Mouse (Mus musculus): ENCODE measurements around the gene Magi1. TPM values are rescaled to one million over a fixed set of nuclear protein-coding genes. Genes with fewer than 3 reads are reported as not detected.
A peak's percentile ranks its signal among the peaks of the same experiment; 100 is the strongest.
"Not testable (repeated sequence)": the region's sequence is repeated elsewhere in the genome, so short reads cannot be mapped to it uniquely, and the experiment has no call there.

Magi1 gene
- polyA plus RNA-seq, 1 experiment from 2014 or later: 22.9 TPM

DNA sequence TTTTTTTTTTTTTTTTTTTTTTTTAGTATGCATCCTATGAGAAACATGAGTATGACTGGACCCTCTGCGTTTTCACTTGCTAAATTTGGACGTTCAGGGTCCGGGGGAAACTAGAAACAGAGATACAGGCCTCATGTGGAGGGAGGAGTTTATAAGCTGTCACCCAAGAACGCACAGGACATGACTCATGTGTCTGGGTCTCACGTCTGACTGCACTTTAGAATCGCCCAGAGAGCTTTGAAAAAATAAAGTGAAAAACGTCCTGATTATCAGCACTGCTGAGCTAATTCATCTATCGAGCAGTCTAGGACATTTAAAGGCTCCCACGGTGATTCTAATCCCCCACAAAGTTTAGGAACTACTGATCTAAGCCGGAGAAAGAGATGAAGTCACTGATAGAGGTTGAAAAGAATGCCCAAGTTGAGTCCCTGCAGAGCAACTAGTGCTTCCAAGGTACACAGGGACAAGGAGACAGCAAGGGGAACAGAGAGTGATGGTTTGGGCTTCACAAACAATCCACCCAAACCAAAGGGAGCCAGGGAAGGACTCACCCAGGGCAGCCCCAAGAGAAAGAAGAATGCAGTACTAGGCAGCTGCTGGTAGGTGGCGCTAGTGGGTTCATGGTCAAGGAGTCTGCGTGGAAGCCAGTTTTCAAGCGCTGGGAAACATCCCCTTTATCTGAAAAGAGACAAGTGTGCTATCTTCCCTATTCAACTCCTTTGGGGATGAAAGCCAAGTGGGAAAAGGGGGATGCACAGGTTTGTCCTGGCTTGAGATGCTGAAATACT lies 626.3 kb downstream of the Magi1 start:
- no peak overlapping the region for H3K27ac ChIP-seq (ENCODE audit: low read depth, low read length)
- DNase-seq (ENCODE audit: low spot score) (peak; percentile 64), ATAC-seq (no peak)
- H3K27me3 ChIP-seq (replicated peaks; ENCODE audit: control insufficient read depth, insufficient read depth, low read length): no peaks in the 10 kb centered on the region
- 38% methylated on average over 13 of the region's 13 CpGs for whole genome bisulfite sequencing
- no peaks in the 10 kb centered on the region; the same call in 1 of the 2 replicates for H3K4me1 ChIP-seq (ENCODE audit: control insufficient read depth, insufficient read depth, low read length)
- no peaks in the 10 kb centered on the region for H3K36me3 ChIP-seq (ENCODE audit: control insufficient read depth, insufficient read depth, low read length)
- H3K9ac ChIP-seq (ENCODE audit: low read length): no peak overlapping the region
- H3K9me3 ChIP-seq (replicated peaks; ENCODE audit: control insufficient read depth, low read length): no peaks in the 10 kb centered on the region
- H3K4me2 ChIP-seq (ENCODE audit: low read length): no peak overlapping the region
- no peak overlapping the region for H3K4me3 ChIP-seq (ENCODE audit: low read depth, low read length)

DNA sequence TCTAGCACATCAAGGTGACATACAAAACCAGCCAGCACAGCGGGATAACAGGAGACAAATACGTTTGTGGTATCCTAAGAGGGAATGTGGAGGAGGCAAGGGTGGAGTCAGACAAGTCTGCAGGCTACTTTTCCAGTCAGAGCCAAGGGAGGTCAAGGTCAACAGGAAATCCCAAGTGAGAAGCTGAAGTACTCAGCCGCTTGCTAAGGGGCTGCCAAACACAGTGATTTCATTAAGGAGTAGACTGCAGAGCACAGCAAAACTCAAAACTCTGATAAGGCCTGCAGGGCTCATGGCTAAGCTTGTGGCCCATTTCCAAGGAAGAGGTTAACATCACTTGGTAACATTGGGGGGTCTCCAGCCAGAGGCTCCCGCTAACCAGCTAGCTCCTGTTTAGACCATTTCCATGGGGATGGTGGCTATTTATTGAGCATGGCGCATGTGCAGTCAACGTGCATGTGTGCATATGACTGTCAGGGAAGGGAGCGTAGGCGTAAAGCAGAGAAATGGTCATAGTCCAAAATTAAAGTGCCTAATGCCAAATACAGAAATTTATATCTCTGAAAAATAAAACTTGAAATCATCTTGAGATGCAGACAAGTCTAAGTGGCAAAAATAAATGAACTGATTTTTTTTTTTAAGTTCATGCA lies 635.0 kb downstream of the Magi1 start:
- 86% methylated on average over 8 of the region's 8 CpGs for WGBS
- no peaks in the 10 kb centered on the region for H3K36me3 ChIP-seq (ENCODE audit: control insufficient read depth, insufficient read depth, low read length)
- H3K27ac ChIP-seq (ENCODE audit: low read depth, low read length): no peak overlapping the region
- H3K9ac ChIP-seq (ENCODE audit: low read length): no peak overlapping the region
- no peak overlapping the region for H3K4me2 ChIP-seq (ENCODE audit: low read length)
- no peaks in the 10 kb centered on the region for H3K9me3 ChIP-seq (replicated peaks; ENCODE audit: control insufficient read depth, low read length)
- no peak for DNase-seq (ENCODE audit: low spot score)
- H3K4me1 ChIP-seq (ENCODE audit: control insufficient read depth, insufficient read depth, low read length): no peaks in the 10 kb centered on the region
- no peak for ATAC-seq
- no peak overlapping the region for H3K4me3 ChIP-seq (ENCODE audit: low read depth, low read length)
- no peaks in the 10 kb centered on the region for H3K27me3 ChIP-seq (replicated peaks; ENCODE audit: control insufficient read depth, insufficient read depth, low read length)

DNA sequence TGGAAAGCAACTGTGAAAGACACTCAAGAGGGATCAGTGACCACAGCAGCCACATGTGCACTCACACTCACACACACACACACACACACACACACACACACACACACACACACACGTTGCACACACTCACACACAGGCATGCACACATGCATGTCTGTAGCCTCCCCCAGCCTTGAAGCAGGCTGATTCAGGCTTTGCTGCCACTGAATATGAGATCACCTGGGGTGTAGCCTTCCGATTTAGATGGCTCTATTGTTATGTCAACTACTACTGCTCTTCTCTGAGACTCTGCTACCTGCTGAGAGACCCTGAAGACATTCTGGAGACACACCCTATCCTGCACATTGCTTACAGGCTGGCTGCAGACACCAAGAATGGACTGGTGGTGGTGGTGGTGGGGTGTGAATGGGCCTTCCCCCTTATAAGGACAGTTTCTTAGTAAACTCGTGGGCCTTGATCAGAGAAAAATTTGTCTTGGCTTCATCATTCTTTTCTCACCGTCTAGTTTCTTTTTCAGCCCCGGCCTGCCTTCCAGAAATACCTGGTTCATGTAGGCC lies 653.9 kb downstream of the Magi1 start:
- not testable (repeated sequence) for ATAC-seq; H3K36me3 ChIP-seq (ENCODE audit: control insufficient read depth, insufficient read depth, low read length); H3K4me3 ChIP-seq (ENCODE audit: low read depth, low read length); H3K27ac ChIP-seq (ENCODE audit: low read depth, low read length); H3K27me3 ChIP-seq (replicated peaks; ENCODE audit: control insufficient read depth, insufficient read depth, low read length); H3K9me3 ChIP-seq (replicated peaks; ENCODE audit: control insufficient read depth, low read length); H3K9ac ChIP-seq (ENCODE audit: low read length); H3K4me1 ChIP-seq (ENCODE audit: control insufficient read depth, insufficient read depth, low read length); DNase-seq (ENCODE audit: low spot score); H3K4me2 ChIP-seq (ENCODE audit: low read length)
- WGBS: 71% methylated on average over 5 of the region's 5 CpGs

DNA sequence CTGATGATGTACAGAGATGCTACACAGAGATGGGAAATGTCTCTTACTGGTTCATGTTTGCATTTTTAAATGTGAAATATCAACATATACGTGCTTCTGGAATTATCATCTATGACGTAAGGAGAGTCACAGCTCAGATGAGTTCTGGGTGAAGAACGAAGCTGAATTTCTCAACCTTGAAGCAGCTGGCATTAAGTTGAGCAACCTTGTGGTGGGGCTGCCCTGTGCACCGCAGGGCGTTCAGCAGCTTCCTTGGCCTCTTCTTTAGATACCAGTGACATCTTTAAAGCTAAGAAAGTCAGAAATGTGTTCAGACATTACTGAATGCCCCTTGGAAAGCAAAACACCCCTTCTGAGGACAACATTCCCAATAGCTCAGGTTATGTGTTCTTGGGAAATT lies 656.5 kb downstream of the Magi1 start:
- no peaks in the 10 kb centered on the region for H3K27me3 ChIP-seq (replicated peaks; ENCODE audit: control insufficient read depth, insufficient read depth, low read length)
- 97% methylated on average over 5 of the region's 5 CpGs for WGBS
- H3K4me3 ChIP-seq (ENCODE audit: low read depth, low read length): no peak overlapping the region
- H3K9ac ChIP-seq (ENCODE audit: low read length): no peak overlapping the region
- ATAC-seq (no peak), DNase-seq (ENCODE audit: low spot score) (no peak)
- no peak overlapping the region for H3K4me2 ChIP-seq (ENCODE audit: low read length)
- no peak overlapping the region for H3K27ac ChIP-seq (ENCODE audit: low read depth, low read length)
- H3K36me3 ChIP-seq (ENCODE audit: control insufficient read depth, insufficient read depth, low read length): no peaks in the 10 kb centered on the region
- no peaks in the 10 kb centered on the region for H3K4me1 ChIP-seq (ENCODE audit: control insufficient read depth, insufficient read depth, low read length)
- H3K9me3 ChIP-seq (replicated peaks; ENCODE audit: control insufficient read depth, low read length): no peaks in the 10 kb centered on the region

Other genes starting within 250 kb of the Magi1 start
- gene Slc25a26, start 216.4 kb upstream of the Magi1 start, polyA plus RNA-seq (2014; fragmentation: Nextera tagmentation; extraction: Ambion mirVana): 7.4 and 8.3 TPM in 2 replicates